ENCODE assay signal across 19 mouse cellular contexts in genomic region chr13:51991339-51991738, GRCm38 (mm10).
DNase-seq lines count a peak whose midpoint lies in the region; ATAC-seq and TF ChIP-seq lines count a peak whose summit lies in the region.
"Had no signal": no experiment of that assay in that cellular context is flagged by ENCODE, and none has a peak within 500 bp of the region (broad histone marks: within the 10 kb centered on the region; RNA-seq: fewer than 3 reads in every experiment).

No protein-coding gene starts in this region.

- no peak overlapping the region for H3K27ac ChIP-seq in liver, adult 2 months (replicated peaks; ENCODE audit: insufficient read depth, low read depth, low read length)
- no peak overlapping the region for H3K27ac ChIP-seq in liver, embryonic 12.5 days
- no peak overlapping the region for H3K27ac ChIP-seq in liver, postnatal 0 days (ENCODE audit: low read depth)
- H3K27ac ChIP-seq in liver, embryonic 11.5 days (ENCODE audit: low read depth, low read length) = no peak overlapping the region

- H3K27me3 ChIP-seq in liver, adult 2 months (ENCODE audit: control insufficient read depth, insufficient read depth, low read length) = no peaks in the 10 kb centered on the region
- no peaks in the 10 kb centered on the region for H3K27me3 ChIP-seq in liver, embryonic 12.5 days (replicated peaks)
- H3K27me3 ChIP-seq in liver, postnatal 0 days (ENCODE audit: insufficient read depth, low read length) = no peaks in the 10 kb centered on the region
- H3K27me3 ChIP-seq in liver, embryonic 11.5 days (replicated peaks; ENCODE audit: control insufficient read depth, insufficient read depth, low read length) = no peaks in the 10 kb centered on the region
- H3K27me3 ChIP-seq: CH12.LX, Patski had no signal

- ATAC-seq in liver, embryonic 12.5 days = no peak
- peak; percentile 75 for ATAC-seq in liver, postnatal 0 days
- no peak for ATAC-seq in liver, embryonic 11.5 days (replicated peaks; ENCODE audit: low FRiP score)
- ATAC-seq: activated CD4-positive, CD25-positive, alpha-beta regulatory T cell, adult 4 months; CD4-positive, CD25-positive, alpha-beta regulatory T cell, adult 4 months; Patski had no signal

- peaks cover 6% of the 10 kb centered on the region for H3K4me1 ChIP-seq in liver, adult 2 months (ENCODE audit: control insufficient read depth, insufficient read depth, low read length)
- H3K4me1 ChIP-seq in liver, embryonic 12.5 days = peaks cover 7% of the 10 kb centered on the region; the same call in 1 of the 2 replicates
- peaks cover 8% of the 10 kb centered on the region for H3K4me1 ChIP-seq in liver, postnatal 0 days (ENCODE audit: insufficient read depth)
- no peaks in the 10 kb centered on the region; the same call in 1 of the 2 replicates for H3K4me1 ChIP-seq in liver, embryonic 11.5 days (replicated peaks; ENCODE audit: control insufficient read depth, insufficient read depth, low read length)

- TF ChIP-seq POLR2A in liver, adult 2 months (IDR thresholded peaks at IDR 0.05; ENCODE audit: extremely low read depth, insufficient read depth, low read length) = no peak

- H3K4me2 ChIP-seq in liver, embryonic 12.5 days = no peak overlapping the region
- no peak overlapping the region for H3K4me2 ChIP-seq in liver, postnatal 0 days (ENCODE audit: low read depth, low read length)
- no peak overlapping the region for H3K4me2 ChIP-seq in liver, embryonic 11.5 days

- WGBS in liver, adult 2 months = 21% methylated on average over 4 of the region's 4 CpGs
- 59% methylated on average over 4 of the region's 4 CpGs for WGBS in liver, embryonic 12.5 days (ENCODE audit: insufficient replicate concordance)
- 63% methylated on average over 4 of the region's 4 CpGs for WGBS in liver, postnatal 0 days (ENCODE audit: insufficient replicate concordance)
- 79% methylated on average over 4 of the region's 4 CpGs for WGBS in liver, embryonic 11.5 days

- no peaks in the 10 kb centered on the region for H3K9me3 ChIP-seq in liver, embryonic 12.5 days (replicated peaks)
- peaks cover 4% of the 10 kb centered on the region for H3K9me3 ChIP-seq in liver, postnatal 0 days (ENCODE audit: low read length)
- H3K9me3 ChIP-seq in liver, embryonic 11.5 days (ENCODE audit: control insufficient read depth, low read length) = no peaks in the 10 kb centered on the region
- H3K9me3 ChIP-seq: G1E had no signal

- TF ChIP-seq CTCF in liver, adult 2 months (IDR thresholded peaks at IDR 0.05; ENCODE audit: low read depth, low read length) = no peak
- no peak for TF ChIP-seq CTCF in liver, postnatal 0 days (IDR thresholded peaks at IDR 0.05; ENCODE audit: low read depth)

- peak; percentile 86 for DNase-seq in liver, adult 2 months (ENCODE audit: extremely low read depth, low read depth, low spot score)
- DNase-seq in liver, postnatal 0 days = no peak
- no peak for DNase-seq in liver, embryonic 11.5 days (ENCODE audit: low spot score)
- DNase-seq: adrenal gland, adult 2 months; adrenal gland, adult 8-10 months; adrenal gland, postnatal 10 days; adrenal gland, postnatal 14 days; adrenal gland, postnatal 25 days; adrenal gland, postnatal 36 days; B cell, adult 2 months; cerebellum, adult 11 months; cerebellum, adult 11-12 months; cerebellum, adult 18-20 months had no signal

- no peak overlapping the region for H3K4me3 ChIP-seq in liver, adult 2 months (ENCODE audit: insufficient read depth, low read depth, low read length)
- no peak overlapping the region for H3K4me3 ChIP-seq in liver, embryonic 12.5 days
- no peak overlapping the region for H3K4me3 ChIP-seq in liver, postnatal 0 days (ENCODE audit: low read depth, low read length)
- H3K4me3 ChIP-seq in liver, embryonic 11.5 days (ENCODE audit: low read depth, low read length) = no peak overlapping the region

- H3K9ac ChIP-seq in liver, adult 2 months (ENCODE audit: low read depth, low read length) = no peak overlapping the region
- no peak overlapping the region for H3K9ac ChIP-seq in liver, embryonic 12.5 days
- H3K9ac ChIP-seq in liver, postnatal 0 days (replicated peaks) = no peak overlapping the region
- H3K9ac ChIP-seq in liver, embryonic 11.5 days (ENCODE audit: low read depth, low read length) = no peak overlapping the region

- no peak for TF ChIP-seq EP300 in liver, postnatal 0 days (IDR thresholded peaks at IDR 0.05; ENCODE audit: low read depth)

- no peaks in the 10 kb centered on the region for H3K36me3 ChIP-seq in liver, adult 2 months (ENCODE audit: control insufficient read depth, insufficient read depth, low read length)
- H3K36me3 ChIP-seq in liver, embryonic 12.5 days = no peaks in the 10 kb centered on the region
- H3K36me3 ChIP-seq in liver, postnatal 0 days (replicated peaks; ENCODE audit: insufficient read depth, low read length) = no peaks in the 10 kb centered on the region
- no peaks in the 10 kb centered on the region for H3K36me3 ChIP-seq in liver, embryonic 11.5 days (ENCODE audit: control insufficient read depth, insufficient read depth, low read length)
- H3K36me3 ChIP-seq: G1E had no signal

- H3K79me2 ChIP-seq in liver, adult 2 months (ENCODE audit: control insufficient read depth, insufficient read depth, low read length) = no peaks in the 10 kb centered on the region
